Mouse (Mus musculus) liver, adult (tissue): Measurements from ENCODE around the gene Ceacam1.

Source experiments
- GATA4 ChIP-seq: IDR thresholded peaks from 2 replicates; pipeline ENCODE4 v1.6.1; 2014; ENCODE audit warnings: mild to moderate bottlenecking, low read length; ENCODE audit not compliant: insufficient replicate concordance

Gene Ceacam1

GRCm38 (mm10) chr7:25412833-25413441, 64.5 kb downstream of the Ceacam1 start, which contains the start of gene Cxcl17:
Gene Cxcl17, minus strand, starts transcription at chr7:25412886.
- TF ChIP-seq GATA4, result no peak

GRCm38 (mm10) chr7:25411861-25412260, 65.5 kb downstream of the Ceacam1 start:
- TF ChIP-seq GATA4, result no peak
